Mouse (Mus musculus) urinary bladder, postnatal 25 days (tissue): ENCODE data around the gene Ehhadh.
A peak's percentile ranks its signal among the peaks of the same experiment; 100 is the strongest.
"Not testable (repeated sequence)": the region's sequence is repeated elsewhere in the genome, so short reads cannot be mapped to it uniquely, and the experiment has no call there.

Experiments
- DNase-seq: peaks from one replicate; pipeline ENCODE4 v3.0.0; 2022; ENCODE audit warnings: low spot score

Gene Ehhadh

GRCm38 (mm10) chr16:21787516-21788353 lies at the start of gene Ehhadh:
TSS of gene Ehhadh (minus strand) at chr16:21787807.
- DNase-seq: peak; percentile 52

- no peak for DNase-seq
Observed at GRCm38 (mm10) chr16:21836311-21837072, 48.9 kb upstream of the Ehhadh start.

- no peak for DNase-seq
Observed at GRCm38 (mm10) chr16:21835584-21835931, 48.0 kb upstream of the Ehhadh start.

GRCm38 (mm10) chr16:21834866-21835583 lies 47.4 kb upstream of the Ehhadh start:
- DNase-seq: no peak

- no peak for DNase-seq
Observed at GRCm38 (mm10) chr16:21833970-21834369, 46.4 kb upstream of the Ehhadh start.

GRCm38 (mm10) chr16:21833469-21833868 lies 45.9 kb upstream of the Ehhadh start:
- no peak for DNase-seq

GRCm38 (mm10) chr16:21831764-21832163 lies 44.2 kb upstream of the Ehhadh start:
- no peak for DNase-seq

- no peak for DNase-seq
Observed at GRCm38 (mm10) chr16:21830784-21831183, 43.2 kb upstream of the Ehhadh start.

- DNase-seq: no peak
Observed at GRCm38 (mm10) chr16:21829711-21830110, 42.1 kb upstream of the Ehhadh start.

- DNase-seq: no peak
Observed at GRCm38 (mm10) chr16:21827581-21827980, 40.0 kb upstream of the Ehhadh start.

- no peak for DNase-seq
Observed at GRCm38 (mm10) chr16:21827153-21827552, 39.5 kb upstream of the Ehhadh start.

- DNase-seq: no peak
Observed at GRCm38 (mm10) chr16:21825612-21826031, 38.0 kb upstream of the Ehhadh start.

- DNase-seq: no peak
Observed at GRCm38 (mm10) chr16:21818629-21819028, 31.0 kb upstream of the Ehhadh start.

- no peak for DNase-seq
Observed at GRCm38 (mm10) chr16:21818132-21818531, 30.5 kb upstream of the Ehhadh start.

GRCm38 (mm10) chr16:21815669-21816010 lies 28.0 kb upstream of the Ehhadh start:
- DNase-seq: no peak

- peak; percentile 40 for DNase-seq
Observed at GRCm38 (mm10) chr16:21814861-21815668, 27.5 kb upstream of the Ehhadh start.

GRCm38 (mm10) chr16:21813164-21813834 lies 25.7 kb upstream of the Ehhadh start:
- DNase-seq: no peak

GRCm38 (mm10) chr16:21807786-21808185 lies 20.2 kb upstream of the Ehhadh start:
- not testable (repeated sequence) for DNase-seq

GRCm38 (mm10) chr16:21806892-21807291 lies 19.3 kb upstream of the Ehhadh start:
- no peak for DNase-seq

GRCm38 (mm10) chr16:21804258-21804657 lies 16.7 kb upstream of the Ehhadh start:
- no peak for DNase-seq

- no peak for DNase-seq
Observed at GRCm38 (mm10) chr16:21795071-21795470, 7.5 kb upstream of the Ehhadh start.
